Mouse (Mus musculus): ENCODE data around the gene Ccdc51.
A peak's percentile ranks its signal among the peaks of the same experiment; 100 is the strongest.

Ccdc51 gene

GRCm38 (mm10) chr9:109123266-109123665 is 41.0 kb downstream of the Ccdc51 start:
- DNase-seq (ENCODE audit: low spot score in 2 of 2), result no peak

GRCm38 (mm10) chr9:109124164-109124563 is 41.9 kb downstream of the Ccdc51 start:
- no peak for DNase-seq (ENCODE audit: low spot score in 2 of 2)

GRCm38 (mm10) chr9:109125043-109125442 is 42.8 kb downstream of the Ccdc51 start:
- DNase-seq (ENCODE audit: low spot score in 2 of 2), result no peak

GRCm38 (mm10) chr9:109125481-109125880 is 43.2 kb downstream of the Ccdc51 start:
- DNase-seq (ENCODE audit: low spot score in 2 of 2), result no peak

- no peak for DNase-seq (ENCODE audit: low spot score in 2 of 2)
These were observed 44.8 kb downstream of the Ccdc51 start for GRCm38 (mm10) chr9:109127076-109127475.

GRCm38 (mm10) chr9:109128211-109128610 is 45.9 kb downstream of the Ccdc51 start:
- no peak for DNase-seq (ENCODE audit: low spot score in 2 of 2)

- DNase-seq (ENCODE audit: low spot score in 2 of 2), result no peak
These were observed 47.8 kb downstream of the Ccdc51 start for GRCm38 (mm10) chr9:109130076-109130475.

- DNase-seq (ENCODE audit: low spot score in 2 of 2), result peak in 1 of 2 experiments; percentile 22
These were observed 58.1 kb downstream of the Ccdc51 start for GRCm38 (mm10) chr9:109140414-109140813.

All from thymus, postnatal 10 days (tissue).